In genomic region chr11:52222891-52223290, GRCm38 (mm10) we compare ENCODE assay signal across 12 mouse cellular contexts. TPM values are rescaled to one million over a fixed set of nuclear protein-coding genes. Genes with fewer than 3 reads are reported as not detected.
DNase-seq lines count a peak whose midpoint lies in the region; TF ChIP-seq lines count a peak whose summit lies in the region.
"Had no signal": no experiment of that assay in that cellular context is flagged by ENCODE, and none has a peak within 500 bp of the region (broad histone marks: within the 10 kb centered on the region; RNA-seq: fewer than 3 reads in every experiment).

No protein-coding gene starts in this region.

- no peak for TF ChIP-seq POLR2A in brain, embryonic 14.5 days (IDR thresholded peaks at IDR 0.05; ENCODE audit: borderline replicate concordance, extremely low read depth, insufficient read depth, insufficient read length, poor library complexity, severe bottlenecking)

- H3K4me3 ChIP-seq in layer of hippocampus, adult 2 months: no peak overlapping the region
- H3K4me3 ChIP-seq: neural tube, embryonic 13.5 days had no signal

- H3K27ac ChIP-seq in layer of hippocampus, adult 2 months: no peak overlapping the region
- H3K27ac ChIP-seq: neural tube, embryonic 13.5 days had no signal

- H3K27me3 ChIP-seq in splenic B cell, adult 2 months (ENCODE audit: control insufficient read depth, insufficient read depth, low read length, poor library complexity, severe bottlenecking): no peaks in the 10 kb centered on the region

- no peaks in the 10 kb centered on the region for H3K36me3 ChIP-seq in splenic B cell, adult 2 months (ENCODE audit: control insufficient read depth, insufficient read depth, low read length, poor library complexity, severe bottlenecking)
- H3K36me3 ChIP-seq: neural tube, embryonic 13.5 days had no signal

- TF ChIP-seq CTCF in layer of hippocampus, adult 2 months (conservative IDR thresholded peaks at IDR 0.05): peak; percentile 73
- peak; percentile 8; the same call in 1 of the 2 replicates for TF ChIP-seq CTCF in brain, embryonic 14.5 days (IDR thresholded peaks at IDR 0.05; ENCODE audit: borderline replicate concordance, extremely low read depth, insufficient read depth, insufficient read length)

- intact Hi-C loops in heart, postnatal 14 days (cut with DNase I): loop anchor here (5.0 to 10.0 kb wide), 4 partner anchors 81 to 406 kb away; no protein-coding TSS in a partner anchor

- peak; percentile 35 to 73 for DNase-seq in adrenal gland, adult (ENCODE audit: inconsistent age in 2 of 2, low spot score in 1 of 2)
- DNase-seq in adrenal gland, postnatal 25 days: no peak
- DNase-seq in layer of hippocampus, adult 2 months (ENCODE audit: low spot score in 2 of 2): no peak
- DNase-seq in layer of hippocampus, adult 11-12 months (ENCODE audit: low spot score): no peak
- no peak for DNase-seq in brain, embryonic 14.5 days (ENCODE audit: low read depth)
- DNase-seq in splenic B cell, adult 2 months (ENCODE audit: low read depth, low spot score): peak; percentile 71
- no peak for DNase-seq in heart, postnatal 14 days
- DNase-seq in right cerebral cortex, adult 2 months (ENCODE audit: low spot score in 2 of 2): no peak

RNA-seq across cellular contexts. Expression of gene Skp1a, which starts 8.9 kb away (rescaled TPM):
- 448 and 476 TPM in 2 replicates for total RNA-seq in adrenal gland, postnatal 25 days (2021)
- total RNA-seq in layer of hippocampus, adult 2 months (2021): 100 to 1,000 TPM; 456 to 474 TPM
- polyA plus RNA-seq in brain, embryonic 14.5 days (2012; rRNA removed): 231 and 285 TPM in 2 replicates
- 100 to 1,000 TPM; 225 to 227 TPM for total RNA-seq in heart, postnatal 14 days (2021)

RNA-seq across cellular contexts. Expression of gene Olfr1371, which starts 9.1 kb away (rescaled TPM):
- total RNA-seq in adrenal gland, postnatal 25 days (2021): not detected in 2 replicates
- total RNA-seq in layer of hippocampus, adult 2 months (2021): not detected
- polyA plus RNA-seq in brain, embryonic 14.5 days (2012; rRNA removed): not detected in 2 replicates
- not detected for total RNA-seq in heart, postnatal 14 days (2021)
- polyA plus RNA-seq: C2C12; intestine, embryonic 14.5 days; liver, embryonic 16.5 days; neural tube, embryonic 13.5 days had no signal

RNA-seq across cellular contexts. Expression of gene Tcf7, which starts 59.9 kb away (rescaled TPM):
- total RNA-seq in adrenal gland, postnatal 25 days (2021): 38.8 and 41.3 TPM in 2 replicates
- total RNA-seq in layer of hippocampus, adult 2 months (2021): 1 to 10 TPM; 2.9 TPM
- 8.2 and 10.3 TPM in 2 replicates for polyA plus RNA-seq in brain, embryonic 14.5 days (2012; rRNA removed)
- 10 to 100 TPM in 1 of 2 experiments, 1 to 10 TPM in 1; 3.2 to 45.5 TPM for total RNA-seq in heart, postnatal 14 days (2021)

Comparison
In these comparisons a context has a peak if more than half of its experiments do, and no peak if none do; other contexts are left out.
1. DNase-seq: peak in adrenal gland, adult (2 of 2) and splenic B cell, adult 2 months (single experiment); none in adrenal gland, postnatal 25 days (single experiment), layer of hippocampus, adult 2 months (0 of 2), layer of hippocampus, adult 11-12 months (single experiment), brain, embryonic 14.5 days (single experiment), heart, postnatal 14 days (0 of 2) and right cerebral cortex, adult 2 months (0 of 2).